Mouse (Mus musculus): Measurements from ENCODE around the gene Bok.

DNA sequence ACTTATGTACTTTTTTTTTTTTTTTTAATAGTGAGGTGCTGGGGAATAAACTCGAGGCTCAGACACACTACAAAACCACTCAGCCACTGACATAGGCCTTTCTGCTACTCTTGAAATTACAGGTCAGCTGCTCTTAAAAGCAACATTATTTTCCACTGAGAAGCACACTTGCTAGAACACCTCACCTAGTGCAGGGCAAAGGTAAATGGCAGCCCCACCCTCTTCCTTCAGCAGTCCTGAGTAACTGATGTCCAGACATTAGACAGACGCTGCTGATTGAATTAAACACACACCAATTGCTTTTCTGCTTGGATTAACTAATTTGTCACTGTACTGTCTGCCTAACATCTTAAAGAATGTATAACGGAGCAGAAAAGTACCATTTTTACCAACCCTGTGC, 39.2 kb downstream of the Bok start:
- TF ChIP-seq CTCF (IDR thresholded peaks at IDR 0.05; ENCODE audit: borderline replicate concordance, insufficient read depth, low read length) = no peak
- no peak for TF ChIP-seq POLR2A (IDR thresholded peaks at IDR 0.05; ENCODE audit: low read depth, low read length)
